Mouse (Mus musculus) right cerebral cortex, postnatal 36 days (tissue): ENCODE results near the gene Slc26a6.
A peak's percentile ranks its signal among the peaks of the same experiment; 100 is the strongest.

ENCODE experiments used
- DNase-seq, 2 experiments: peaks; one replicate each; pipeline ENCODE4 v3.0.0; 2022; ENCODE audit warnings: low spot score in 2 of 2, mixed read lengths in 1 of 2

The Slc26a6 gene

GRCm38 (mm10) chr9:108852976-108853375 is at the start of gene Slc26a6:
TSS of gene Slc26a6 (plus strand) at chr9:108853283.
- DNase-seq, result no peak

GRCm38 (mm10) chr9:108805768-108806167 is 47.3 kb upstream of the Slc26a6 start:
- no peak for DNase-seq

GRCm38 (mm10) chr9:108806379-108806778 is 46.7 kb upstream of the Slc26a6 start:
- no peak for DNase-seq

GRCm38 (mm10) chr9:108806831-108807230 is 46.3 kb upstream of the Slc26a6 start:
- DNase-seq, result no peak

- no peak for DNase-seq
Observed at GRCm38 (mm10) chr9:108807674-108808073, 45.4 kb upstream of the Slc26a6 start.

- peak; percentile 87 for DNase-seq
Observed at GRCm38 (mm10) chr9:108808163-108808665, 44.9 kb upstream of the Slc26a6 start, which contains the start of gene Nckipsd. TSS of gene Nckipsd (plus strand) at chr9:108808368.

GRCm38 (mm10) chr9:108809188-108809587 is 43.9 kb upstream of the Slc26a6 start:
- no peak for DNase-seq

GRCm38 (mm10) chr9:108809723-108810122 is 43.4 kb upstream of the Slc26a6 start:
- DNase-seq, result no peak

- DNase-seq, result no peak
Observed at GRCm38 (mm10) chr9:108810516-108810915, 42.6 kb upstream of the Slc26a6 start.

GRCm38 (mm10) chr9:108815557-108815956 is 37.5 kb upstream of the Slc26a6 start:
- no peak for DNase-seq

GRCm38 (mm10) chr9:108819495-108819894 is 33.6 kb upstream of the Slc26a6 start:
- no peak for DNase-seq

- no peak for DNase-seq
Observed at GRCm38 (mm10) chr9:108820077-108820476, 33.0 kb upstream of the Slc26a6 start.

GRCm38 (mm10) chr9:108824144-108824685 is 28.9 kb upstream of the Slc26a6 start:
- DNase-seq, result no peak

GRCm38 (mm10) chr9:108824755-108825413 is 28.2 kb upstream of the Slc26a6 start:
- peak; percentile 86 to 93 for DNase-seq

- DNase-seq, result peak; percentile 89
Observed at GRCm38 (mm10) chr9:108825820-108826699, 27.0 kb upstream of the Slc26a6 start, which contains the start of gene Celsr3. TSS of gene Celsr3 (plus strand) at chr9:108826320.

GRCm38 (mm10) chr9:108826700-108827340 is 26.3 kb upstream of the Slc26a6 start:
- DNase-seq, result peak in 1 of 2 experiments; percentile 58

GRCm38 (mm10) chr9:108827454-108827853 is 25.6 kb upstream of the Slc26a6 start:
- no peak for DNase-seq

GRCm38 (mm10) chr9:108827906-108828305 is 25.2 kb upstream of the Slc26a6 start:
- no peak for DNase-seq

- no peak for DNase-seq
Observed at GRCm38 (mm10) chr9:108831637-108832036, 21.4 kb upstream of the Slc26a6 start.

- DNase-seq, result peak; percentile 56 to 78
Observed at GRCm38 (mm10) chr9:108832390-108833108, 20.5 kb upstream of the Slc26a6 start.

- DNase-seq, result peak; percentile 45 to 51
Observed at GRCm38 (mm10) chr9:108842989-108843388, 10.1 kb upstream of the Slc26a6 start.
